Mouse (Mus musculus): Measurements from ENCODE around the gene Ptpre.

- no peak for TF ChIP-seq CTCF (IDR thresholded peaks at IDR 0.05; ENCODE audit: low read depth, low read length)
- TF ChIP-seq TAL1 (conservative IDR thresholded peaks at IDR 0.05; ENCODE audit: low read depth, low read length): peak; percentile 93
- no peak for TF ChIP-seq POLR2AphosphoS5 (IDR thresholded peaks at IDR 0.05; ENCODE audit: insufficient replicate concordance, low read depth, low read length)
- no peak for TF ChIP-seq GATA1 (IDR thresholded peaks at IDR 0.05; ENCODE audit: borderline replicate concordance, low read length)
These were observed 61.1 kb downstream of the Ptpre start for GRCm38 (mm10) chr7:135598303-135598855.
